Mouse (Mus musculus): ENCODE measurements around the gene Eed. TPM values are rescaled to one million over a fixed set of nuclear protein-coding genes. Genes with fewer than 3 reads are reported as not detected.

The Eed gene
- total RNA-seq, 1 experiment = 321 TPM

- TF ChIP-seq MAFK (IDR thresholded peaks at IDR 0.05; ENCODE audit: insufficient read depth, low read depth, low read length) (no peak), ZNF384 (IDR thresholded peaks at IDR 0.05; ENCODE audit: low read depth, low read length) (no peak), ZC3H11A (IDR thresholded peaks at IDR 0.05; ENCODE audit: borderline replicate concordance, low read depth, low read length) (no peak), CHD2 (IDR thresholded peaks at IDR 0.05; ENCODE audit: low read depth, low read length) (no peak), HCFC1 (IDR thresholded peaks at IDR 0.05; ENCODE audit: borderline replicate concordance, insufficient read depth, low read length) (no peak)
- DNase-seq (ENCODE audit: low read depth, low spot score) = no peak
- in situ Hi-C loops (cut with MboI; ENCODE audit: low sequenced_read_pairs in 2 of 2, unreplicated experiment in 2 of 2) = no loop called here
- Histone ChIP-seq H3K9ac (ENCODE audit: insufficient read depth, low read depth, low read length, poor library complexity, severe bottlenecking) (no peak overlapping the region), H3K9me3 (ENCODE audit: control insufficient read depth, insufficient read depth, low read depth, low read length) (no peaks in the 10 kb centered on the region), H3K36me3 (ENCODE audit: control insufficient read depth, insufficient read depth, low read length, poor library complexity, severe bottlenecking) (peaks cover 12% of the 10 kb centered on the region), H3K4me3 (ENCODE audit: insufficient read depth in 1 of 2, low read depth in 1 of 2, low read length in 2 of 2, poor library complexity in 1 of 2, severe bottlenecking in 1 of 2) (no peak overlapping the region), H3K4me1 (ENCODE audit: control insufficient read depth in 2 of 2, insufficient read depth in 2 of 2, low read length in 2 of 2, poor library complexity in 1 of 2) (no peaks in the 10 kb centered on the region), H3K27ac (ENCODE audit: insufficient read depth, low read depth, low read length, poor library complexity, severe bottlenecking) (no peak overlapping the region)
These were observed 57.2 kb downstream of the Eed start for GRCm38 (mm10) chr7:89923441-89924180.

DNA sequence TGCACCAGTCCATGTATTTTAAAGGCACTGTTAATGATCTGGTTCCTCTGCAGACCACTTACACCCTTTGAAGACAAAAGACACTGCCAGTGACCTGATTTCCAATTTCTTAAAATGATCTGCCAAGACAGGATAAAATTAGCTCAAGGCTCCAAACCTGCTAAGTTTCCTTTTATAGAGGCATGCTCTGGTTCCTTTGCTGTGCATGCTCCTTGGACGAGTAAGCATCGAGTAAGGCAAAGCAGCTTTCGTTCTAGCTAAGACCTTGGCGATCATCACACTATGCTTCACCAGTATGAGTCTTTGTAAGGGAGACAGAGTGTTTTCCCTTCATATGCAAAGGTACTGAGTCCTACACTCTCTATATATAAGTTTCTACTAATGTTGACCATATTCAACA, 63.0 kb downstream of the Eed start:
- in situ Hi-C loops (cut with MboI; ENCODE audit: low sequenced_read_pairs in 2 of 2, unreplicated experiment in 2 of 2) = no loop called here
- Histone ChIP-seq H3K36me3 (ENCODE audit: control insufficient read depth, insufficient read depth, low read length, poor library complexity, severe bottlenecking) (peaks cover 5% of the 10 kb centered on the region), H3K4me1 (ENCODE audit: control insufficient read depth in 2 of 2, insufficient read depth in 2 of 2, low read length in 2 of 2, poor library complexity in 1 of 2) (no peaks in the 10 kb centered on the region), H3K4me3 (ENCODE audit: insufficient read depth in 1 of 2, low read depth in 1 of 2, low read length in 2 of 2, poor library complexity in 1 of 2, severe bottlenecking in 1 of 2) (no peak overlapping the region), H3K27ac (ENCODE audit: insufficient read depth, low read depth, low read length, poor library complexity, severe bottlenecking) (no peak overlapping the region), H3K9me3 (ENCODE audit: control insufficient read depth, insufficient read depth, low read depth, low read length) (no peaks in the 10 kb centered on the region), H3K9ac (ENCODE audit: insufficient read depth, low read depth, low read length, poor library complexity, severe bottlenecking) (no peak overlapping the region)
- no peak for DNase-seq (ENCODE audit: low read depth, low spot score)
- TF ChIP-seq ZC3H11A (IDR thresholded peaks at IDR 0.05; ENCODE audit: borderline replicate concordance, low read depth, low read length) (no peak), MAFK (IDR thresholded peaks at IDR 0.05; ENCODE audit: insufficient read depth, low read depth, low read length) (no peak), CHD2 (IDR thresholded peaks at IDR 0.05; ENCODE audit: low read depth, low read length) (no peak), ZNF384 (IDR thresholded peaks at IDR 0.05; ENCODE audit: low read depth, low read length) (no peak), HCFC1 (IDR thresholded peaks at IDR 0.05; ENCODE audit: borderline replicate concordance, insufficient read depth, low read length) (no peak)

DNA sequence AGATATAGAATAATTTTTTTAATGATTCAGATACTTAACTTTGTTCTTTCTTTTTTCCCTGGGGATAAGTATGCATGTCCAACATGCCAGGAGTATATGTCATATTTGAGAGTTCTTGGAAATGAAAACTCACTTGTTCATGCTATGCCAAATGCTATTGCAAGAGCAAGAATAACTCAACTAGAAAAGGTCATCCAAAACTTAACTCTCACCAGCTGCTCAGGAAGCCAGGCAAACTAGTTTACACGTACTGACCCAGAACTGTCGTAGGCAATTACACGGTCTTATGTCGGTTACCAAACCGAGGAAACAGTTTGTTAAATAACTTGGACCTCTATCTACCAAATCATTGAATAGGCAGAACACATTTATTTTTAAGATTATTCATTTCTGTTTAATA, 64.1 kb downstream of the Eed start:
- in situ Hi-C loops (cut with MboI; ENCODE audit: low sequenced_read_pairs in 2 of 2, unreplicated experiment in 2 of 2) = no loop called here
- H3K9me3 ChIP-seq (ENCODE audit: control insufficient read depth, insufficient read depth, low read depth, low read length) = no peaks in the 10 kb centered on the region
- no peak for TF ChIP-seq ZNF384 (IDR thresholded peaks at IDR 0.05; ENCODE audit: low read depth, low read length)
- no peak for TF ChIP-seq HCFC1 (IDR thresholded peaks at IDR 0.05; ENCODE audit: borderline replicate concordance, insufficient read depth, low read length)
- TF ChIP-seq MAFK (IDR thresholded peaks at IDR 0.05; ENCODE audit: insufficient read depth, low read depth, low read length) = no peak
- no peak for TF ChIP-seq CHD2 (IDR thresholded peaks at IDR 0.05; ENCODE audit: low read depth, low read length)
- H3K36me3 ChIP-seq (ENCODE audit: control insufficient read depth, insufficient read depth, low read length, poor library complexity, severe bottlenecking) = peaks cover 5% of the 10 kb centered on the region
- no peak overlapping the region for H3K4me3 ChIP-seq (ENCODE audit: insufficient read depth in 1 of 2, low read depth in 1 of 2, low read length in 2 of 2, poor library complexity in 1 of 2, severe bottlenecking in 1 of 2)
- DNase-seq (ENCODE audit: low read depth, low spot score) = no peak
- H3K9ac ChIP-seq (ENCODE audit: insufficient read depth, low read depth, low read length, poor library complexity, severe bottlenecking) = no peak overlapping the region
- no peaks in the 10 kb centered on the region for H3K4me1 ChIP-seq (ENCODE audit: control insufficient read depth in 2 of 2, insufficient read depth in 2 of 2, low read length in 2 of 2, poor library complexity in 1 of 2)
- no peak overlapping the region for H3K27ac ChIP-seq (ENCODE audit: insufficient read depth, low read depth, low read length, poor library complexity, severe bottlenecking)

DNA sequence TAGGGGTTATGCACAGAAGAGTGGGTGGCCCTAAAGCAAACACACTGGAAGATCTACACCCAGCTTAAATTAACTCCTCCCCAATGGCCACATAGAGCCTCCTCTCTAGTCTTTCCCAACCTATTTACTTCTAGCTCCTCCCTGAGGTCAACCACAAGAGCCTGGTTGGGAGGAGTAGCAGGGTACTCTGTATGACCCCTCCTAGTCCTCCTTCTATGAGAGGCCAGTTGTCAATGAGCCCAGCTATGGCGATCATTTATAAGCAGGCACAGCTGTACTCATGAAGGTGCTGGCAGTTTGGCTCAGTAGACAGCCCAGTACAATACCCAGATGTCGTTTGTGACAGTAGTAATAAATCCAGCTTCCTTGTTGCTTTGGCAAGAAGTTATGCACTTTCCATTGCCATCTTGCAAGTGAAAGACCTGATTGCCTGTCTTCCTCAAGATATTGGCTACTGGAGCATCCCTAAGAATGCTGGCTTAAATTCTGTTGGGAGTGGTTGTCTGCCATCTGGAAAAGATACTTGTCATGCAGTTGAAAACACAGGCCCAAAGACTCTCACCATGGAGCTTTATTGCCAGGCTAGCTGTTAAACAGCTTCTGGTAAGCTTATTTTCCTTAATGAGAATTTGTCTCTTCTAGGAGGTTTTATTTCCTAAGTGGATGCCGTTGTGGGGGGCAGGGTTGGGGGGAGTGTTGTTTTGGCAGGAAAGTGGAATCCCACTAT, 67.2 kb downstream of the Eed start:
- H3K9ac ChIP-seq (ENCODE audit: insufficient read depth, low read depth, low read length, poor library complexity, severe bottlenecking) = no peak overlapping the region
- DNase-seq (ENCODE audit: low read depth, low spot score) = no peak
- in situ Hi-C loops (cut with MboI; ENCODE audit: low sequenced_read_pairs in 2 of 2, unreplicated experiment in 2 of 2) = no loop called here
- H3K9me3 ChIP-seq (ENCODE audit: control insufficient read depth, insufficient read depth, low read depth, low read length) = no peaks in the 10 kb centered on the region
- H3K36me3 ChIP-seq (ENCODE audit: control insufficient read depth, insufficient read depth, low read length, poor library complexity, severe bottlenecking) = peaks cover 2% of the 10 kb centered on the region
- no peak for TF ChIP-seq ZNF384 (IDR thresholded peaks at IDR 0.05; ENCODE audit: low read depth, low read length)
- TF ChIP-seq CHD2 (IDR thresholded peaks at IDR 0.05; ENCODE audit: low read depth, low read length) = no peak
- TF ChIP-seq ZC3H11A (IDR thresholded peaks at IDR 0.05; ENCODE audit: borderline replicate concordance, low read depth, low read length) = no peak
- no peak for TF ChIP-seq HCFC1 (IDR thresholded peaks at IDR 0.05; ENCODE audit: borderline replicate concordance, insufficient read depth, low read length)
- no peak for TF ChIP-seq MAFK (IDR thresholded peaks at IDR 0.05; ENCODE audit: insufficient read depth, low read depth, low read length)
- H3K4me1 ChIP-seq (ENCODE audit: control insufficient read depth in 2 of 2, insufficient read depth in 2 of 2, low read length in 2 of 2, poor library complexity in 1 of 2) = no peaks in the 10 kb centered on the region
- no peak overlapping the region for H3K4me3 ChIP-seq (ENCODE audit: insufficient read depth in 1 of 2, low read depth in 1 of 2, low read length in 2 of 2, poor library complexity in 1 of 2, severe bottlenecking in 1 of 2)
- no peak overlapping the region for H3K27ac ChIP-seq (ENCODE audit: insufficient read depth, low read depth, low read length, poor library complexity, severe bottlenecking)
